Mouse (Mus musculus) cerebellum, adult 18-20 months (tissue): ENCODE data around the gene Gna14.

ENCODE experiments used
- DNase-seq, 2 experiments: peaks; one replicate each; pipeline ENCODE4 v3.0.0; 2021

Gna14 gene

GRCm38 (mm10) chr19:16598653-16599297 is 163.2 kb downstream of the Gna14 start:
- no peak for DNase-seq

GRCm38 (mm10) chr19:16599298-16599970 is 163.9 kb downstream of the Gna14 start:
- peak; percentile 75 to 82 for DNase-seq

DNA sequence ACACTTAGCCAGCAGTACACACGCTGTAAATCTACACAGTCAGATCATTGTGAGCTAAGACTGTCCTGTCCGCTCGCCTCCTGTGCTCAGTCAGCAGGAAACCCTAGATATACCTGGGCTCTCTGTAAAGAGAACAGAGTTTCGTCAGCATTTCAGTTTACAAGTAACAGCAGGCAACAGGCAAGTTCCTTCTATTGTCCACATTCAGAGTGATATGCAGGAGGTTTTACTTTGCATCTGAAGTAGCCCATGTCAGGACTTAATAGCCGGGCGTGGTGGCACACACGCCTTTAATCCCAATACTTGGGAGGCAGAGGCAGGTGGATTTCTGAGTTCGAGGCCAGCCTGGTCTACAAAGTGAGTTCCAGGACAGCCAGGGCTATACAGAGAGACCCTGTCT is 166.5 kb downstream of the Gna14 start:
- DNase-seq, result no peak

DNA sequence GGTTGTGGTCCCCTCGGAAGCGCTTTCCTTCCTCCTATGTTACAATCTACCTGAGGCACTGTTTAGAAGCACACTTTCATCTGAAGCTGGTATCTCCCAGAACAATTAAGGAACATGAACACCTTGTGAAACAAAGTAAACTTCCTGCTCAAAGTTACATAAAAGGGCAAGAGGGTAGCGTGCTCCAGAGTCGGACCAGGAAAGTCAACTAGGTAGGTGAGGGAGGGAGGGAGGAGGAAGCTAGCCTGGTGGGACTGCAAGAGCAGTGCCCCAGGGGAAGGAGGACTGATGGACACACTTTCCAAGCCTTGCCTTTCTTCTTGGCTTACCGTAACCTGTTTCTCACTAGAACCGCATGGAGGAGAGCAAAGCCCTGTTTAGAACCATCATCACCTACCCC is 172.1 kb downstream of the Gna14 start:
- no peak for DNase-seq

DNA sequence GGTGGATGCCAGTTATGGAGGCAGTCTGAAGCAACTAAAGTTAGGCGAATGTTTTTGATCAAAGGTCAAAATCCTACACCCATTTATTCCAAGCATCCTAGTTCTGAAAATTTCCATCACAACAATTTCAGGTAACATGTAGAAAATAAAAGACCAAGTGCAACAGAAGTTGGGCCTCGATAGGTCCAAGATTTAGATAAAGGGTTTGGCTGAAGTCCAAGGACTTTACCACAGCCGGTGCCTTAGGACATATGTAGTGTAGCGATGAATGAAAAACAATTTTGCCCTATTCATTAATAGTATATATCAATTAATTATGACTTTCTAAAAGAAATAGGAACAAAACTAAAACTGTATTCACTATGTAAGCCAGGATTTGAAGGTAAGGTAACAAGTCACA is 187.6 kb downstream of the Gna14 start:
- DNase-seq, result no peak

- DNase-seq, result no peak
These were observed 189.4 kb downstream of the Gna14 start for GRCm38 (mm10) chr19:16624994-16625393.

GRCm38 (mm10) chr19:16625610-16626395 is 190.2 kb downstream of the Gna14 start:
- DNase-seq, result no peak
